Mouse (Mus musculus): Measurements from ENCODE around the gene Chrm1.
"Not testable (repeated sequence)": the region's sequence is repeated elsewhere in the genome, so short reads cannot be mapped to it uniquely, and the experiment has no call there.

DNA sequence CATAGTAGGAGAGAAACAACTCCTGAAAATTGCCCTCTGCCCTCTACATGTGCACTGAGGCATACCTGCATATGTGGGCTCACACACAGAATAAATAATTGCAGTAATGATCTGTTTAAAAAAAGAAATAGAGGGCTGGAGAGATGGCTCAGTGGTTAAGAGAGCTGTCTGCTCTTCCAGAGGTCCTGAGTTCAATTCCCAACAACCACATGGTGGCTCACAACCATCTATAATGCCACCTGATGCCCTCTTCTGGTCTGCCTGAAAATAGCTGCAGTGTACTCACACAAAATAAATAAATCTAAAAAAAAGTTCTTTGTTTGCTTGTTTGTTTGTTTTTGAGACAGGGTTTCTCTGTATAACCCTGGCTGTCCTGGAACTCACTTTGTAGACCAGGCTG is 55.4 kb downstream of the Chrm1 start:
- not testable (repeated sequence) for TF ChIP-seq CTCF (IDR thresholded peaks at IDR 0.05; ENCODE audit: control insufficient read depth, insufficient read depth, low read length); POLR2A (IDR thresholded peaks at IDR 0.05; ENCODE audit: borderline replicate concordance, control insufficient read depth, low read depth, low read length)
